Mouse (Mus musculus): Measurements from ENCODE around the gene Sstr5.

Gene Sstr5

DNA sequence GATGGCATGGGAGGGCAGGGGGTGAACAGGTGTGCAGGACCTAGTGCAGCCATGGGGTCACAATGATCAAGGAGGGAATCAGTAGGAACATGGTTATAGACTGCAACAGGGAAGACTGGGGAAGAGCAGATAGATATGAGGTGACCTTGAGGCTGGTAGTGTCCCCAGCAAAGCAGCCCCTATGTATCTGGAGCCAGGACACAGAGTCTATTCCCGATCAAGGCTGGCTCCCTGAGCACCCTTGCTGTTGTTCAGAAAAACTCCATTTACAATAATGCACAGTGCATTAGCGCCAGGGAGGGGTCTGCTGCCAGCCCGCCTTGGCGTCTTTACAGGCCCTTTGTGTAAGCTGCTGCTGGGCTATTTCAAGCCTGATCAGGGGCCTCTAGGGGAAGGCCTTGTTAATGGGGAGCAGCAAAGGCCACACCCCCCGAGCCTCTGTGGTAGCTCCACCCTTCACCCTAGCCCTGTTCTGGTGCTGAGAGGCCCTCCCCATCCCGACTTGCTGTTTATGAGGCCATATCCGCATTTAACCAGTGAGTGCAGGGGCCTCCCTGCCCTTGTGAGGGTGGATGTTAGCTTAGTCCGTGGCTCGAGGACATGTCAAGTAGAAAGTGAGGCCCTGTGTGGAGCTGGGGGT is 34.7 kb downstream of the Sstr5 start:
- no peaks in the 10 kb centered on the region for H3K27me3 ChIP-seq (ENCODE audit: control insufficient read depth, insufficient read depth, low read length, poor library complexity, severe bottlenecking)
- DNase-seq (ENCODE audit: low read depth, low spot score) = no peak
- H3K36me3 ChIP-seq (ENCODE audit: control insufficient read depth, insufficient read depth, low read length, poor library complexity, severe bottlenecking) = no peaks in the 10 kb centered on the region

DNA sequence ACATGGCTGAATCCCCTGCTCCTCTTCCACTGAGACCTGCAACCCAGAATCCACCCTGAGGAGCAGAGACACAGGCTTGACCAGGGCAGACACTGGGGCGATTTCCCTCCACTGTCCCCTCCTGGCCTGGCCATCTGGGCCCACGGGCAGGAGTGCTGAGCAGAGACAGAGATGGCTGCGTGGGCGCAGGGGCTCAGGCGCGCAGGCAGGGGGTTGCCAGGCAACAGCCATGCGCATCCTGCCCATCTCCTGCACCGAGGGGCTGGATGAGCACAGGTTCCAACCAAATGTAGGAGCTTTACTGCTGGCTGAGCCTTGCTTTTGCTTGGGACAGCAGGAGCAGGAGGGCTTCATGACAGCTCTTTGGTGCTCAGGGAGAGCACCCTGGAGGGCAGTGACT is 40.5 kb downstream of the Sstr5 start:
- Histone ChIP-seq H3K36me3 (ENCODE audit: control insufficient read depth, insufficient read depth, low read length, poor library complexity, severe bottlenecking) (no peaks in the 10 kb centered on the region), H3K27me3 (ENCODE audit: control insufficient read depth, insufficient read depth, low read length, poor library complexity, severe bottlenecking) (no peaks in the 10 kb centered on the region)
- no peak for DNase-seq (ENCODE audit: low read depth, low spot score)

DNA sequence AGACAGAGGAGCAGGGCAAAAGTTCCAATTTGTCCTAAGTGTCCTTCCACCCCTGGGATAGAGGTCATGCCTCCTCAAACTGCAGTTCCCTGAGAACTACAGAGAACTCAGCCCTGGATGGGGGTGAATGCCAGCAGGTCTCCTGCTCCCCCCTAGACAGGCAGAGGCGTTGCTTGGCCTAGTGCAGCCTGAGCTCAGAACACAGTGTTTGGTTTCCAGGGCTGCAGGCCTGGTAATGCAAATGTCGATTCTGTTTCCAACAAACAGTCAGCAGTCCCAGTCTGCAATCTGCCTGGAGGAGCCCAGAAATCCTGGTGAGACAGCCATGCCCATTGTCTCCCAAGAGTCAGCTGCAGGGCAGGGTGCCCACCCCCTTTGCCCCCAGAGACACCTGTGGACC is 42.8 kb downstream of the Sstr5 start, which contains the start of gene Tekt4:
Gene Tekt4, plus strand, starts transcription at position 344 of the 400 bp plus-strand sequence.
- no peak for DNase-seq (ENCODE audit: low read depth, low spot score)
- no peaks in the 10 kb centered on the region for H3K27me3 ChIP-seq (ENCODE audit: control insufficient read depth, insufficient read depth, low read length, poor library complexity, severe bottlenecking)
- no peaks in the 10 kb centered on the region for H3K36me3 ChIP-seq (ENCODE audit: control insufficient read depth, insufficient read depth, low read length, poor library complexity, severe bottlenecking)

DNA sequence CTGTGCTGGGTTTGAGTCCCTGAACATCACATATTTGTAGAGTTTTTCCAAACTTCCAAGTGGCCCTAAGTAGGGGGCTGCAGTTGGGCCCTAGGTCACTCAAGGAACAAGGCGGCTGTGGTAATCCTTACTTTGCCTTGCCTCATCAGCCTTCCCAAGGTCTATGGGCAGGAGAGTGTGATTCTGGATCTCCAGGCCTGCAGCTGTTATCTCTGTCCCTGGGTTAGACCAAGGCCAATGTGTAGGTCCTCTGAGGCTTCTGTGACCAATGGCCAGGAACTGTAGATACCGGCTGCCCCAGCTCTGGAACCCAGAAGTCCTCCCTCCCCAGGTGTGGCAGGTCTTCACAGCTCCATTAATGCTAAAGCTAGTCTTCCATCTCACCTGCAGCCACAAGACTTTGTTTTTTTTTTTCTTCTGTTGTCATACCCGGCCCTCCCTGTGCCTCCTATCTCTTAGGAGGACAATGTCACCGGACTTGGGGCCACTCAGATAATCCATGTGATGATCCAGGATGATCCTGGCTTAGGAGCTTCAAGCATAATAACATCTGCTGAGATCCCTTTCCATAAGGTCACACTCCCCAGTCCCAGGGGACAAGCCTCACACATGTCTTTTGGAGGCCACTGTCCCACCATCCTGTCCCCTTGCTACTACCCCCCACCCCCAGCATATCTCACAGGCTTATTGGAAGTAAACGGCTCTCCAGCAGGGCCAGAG is 44.7 kb downstream of the Sstr5 start:
- Histone ChIP-seq H3K27me3 (ENCODE audit: control insufficient read depth, insufficient read depth, low read length, poor library complexity, severe bottlenecking) (no peaks in the 10 kb centered on the region), H3K36me3 (ENCODE audit: control insufficient read depth, insufficient read depth, low read length, poor library complexity, severe bottlenecking) (no peaks in the 10 kb centered on the region)
- DNase-seq (ENCODE audit: low read depth, low spot score) = no peak

DNA sequence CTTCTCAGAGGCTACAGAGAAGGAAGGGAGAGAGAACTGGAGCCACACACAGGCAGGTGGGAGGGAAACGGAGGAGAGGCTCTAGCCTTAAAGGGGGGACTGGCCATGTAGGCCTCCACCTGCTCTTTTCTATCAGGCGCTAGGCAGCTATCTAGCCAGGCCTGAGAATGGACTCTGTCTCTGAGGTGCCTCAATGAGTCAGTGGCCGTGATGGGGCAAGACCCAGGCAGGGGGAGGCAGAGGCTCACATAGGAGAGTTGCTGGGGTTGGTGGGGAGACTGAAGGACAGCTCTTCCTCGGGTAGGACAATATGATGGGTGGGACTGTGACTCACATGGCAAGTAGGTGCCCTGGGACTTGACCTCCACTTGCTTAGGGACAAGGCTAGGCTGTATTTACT is 46.8 kb downstream of the Sstr5 start:
- Histone ChIP-seq H3K36me3 (ENCODE audit: control insufficient read depth, insufficient read depth, low read length, poor library complexity, severe bottlenecking) (no peaks in the 10 kb centered on the region), H3K27me3 (ENCODE audit: control insufficient read depth, insufficient read depth, low read length, poor library complexity, severe bottlenecking) (no peaks in the 10 kb centered on the region)
- DNase-seq (ENCODE audit: low read depth, low spot score) = no peak

DNA sequence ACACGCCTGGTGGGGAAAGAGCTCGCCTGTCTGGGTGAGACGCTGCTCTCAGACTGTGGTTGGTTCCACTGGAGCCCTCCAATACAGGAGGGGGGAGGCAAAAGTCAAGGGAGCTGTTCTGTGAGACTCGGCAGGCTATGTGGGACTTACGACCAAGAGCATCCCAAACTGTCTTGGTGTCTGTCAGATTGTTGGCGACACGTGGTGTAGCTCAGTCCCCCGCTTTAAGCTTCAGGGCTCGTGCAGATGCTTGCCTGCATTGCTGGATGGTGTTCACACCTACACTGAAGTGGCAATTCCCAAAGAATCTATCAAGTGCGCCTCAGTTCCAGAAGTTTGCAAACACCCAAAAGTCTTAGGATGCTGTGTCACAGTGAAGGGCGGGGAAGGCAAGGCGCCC is 49.2 kb downstream of the Sstr5 start:
- no peaks in the 10 kb centered on the region for H3K36me3 ChIP-seq (ENCODE audit: control insufficient read depth, insufficient read depth, low read length, poor library complexity, severe bottlenecking)
- no peak for DNase-seq (ENCODE audit: low read depth, low spot score)
- H3K27me3 ChIP-seq (ENCODE audit: control insufficient read depth, insufficient read depth, low read length, poor library complexity, severe bottlenecking) = no peaks in the 10 kb centered on the region

DNA sequence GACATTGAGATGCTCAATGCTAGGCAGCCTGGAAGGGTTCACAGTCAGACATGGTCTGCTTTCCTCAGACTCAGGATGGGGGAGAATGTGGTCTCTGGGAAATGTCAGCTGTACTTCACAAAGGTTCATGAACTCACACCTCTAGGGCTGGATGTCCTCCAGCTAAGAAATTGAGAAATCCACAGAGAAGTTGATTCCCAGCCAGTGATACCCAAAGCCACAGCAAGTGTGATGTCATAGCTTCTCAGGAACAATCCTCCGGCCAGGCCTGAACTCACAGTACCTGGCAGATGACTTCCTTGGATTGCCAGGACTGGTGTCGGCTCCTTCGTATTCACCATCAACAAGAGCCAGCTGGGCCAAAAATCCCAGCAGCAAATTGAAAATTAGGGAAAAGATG is 51.2 kb downstream of the Sstr5 start:
- no peaks in the 10 kb centered on the region for H3K36me3 ChIP-seq (ENCODE audit: control insufficient read depth, insufficient read depth, low read length, poor library complexity, severe bottlenecking)
- H3K27me3 ChIP-seq (ENCODE audit: control insufficient read depth, insufficient read depth, low read length, poor library complexity, severe bottlenecking) = no peaks in the 10 kb centered on the region
- DNase-seq (ENCODE audit: low read depth, low spot score) = no peak

DNA sequence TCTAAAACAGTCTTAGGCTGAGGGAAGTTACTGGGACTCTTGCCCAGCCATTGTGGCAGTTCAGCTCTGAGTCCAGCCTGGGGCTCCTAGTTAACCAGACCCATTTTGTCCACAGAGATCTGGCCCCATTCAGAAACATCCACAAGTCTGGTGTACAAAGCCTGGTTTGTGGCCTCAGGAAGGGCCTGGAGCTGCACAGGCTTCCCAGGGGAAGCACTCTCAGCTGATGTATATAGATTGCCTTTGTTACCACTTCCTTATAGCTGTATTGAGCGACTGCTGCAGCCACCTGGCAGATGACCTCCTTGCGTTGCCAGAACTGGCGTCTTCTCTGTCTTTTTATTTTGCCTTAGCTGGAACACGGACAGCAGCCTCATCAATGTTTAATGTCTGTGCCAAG is 52.0 kb downstream of the Sstr5 start:
- no peak for DNase-seq (ENCODE audit: low read depth, low spot score)
- no peaks in the 10 kb centered on the region for H3K36me3 ChIP-seq (ENCODE audit: control insufficient read depth, insufficient read depth, low read length, poor library complexity, severe bottlenecking)
- no peaks in the 10 kb centered on the region for H3K27me3 ChIP-seq (ENCODE audit: control insufficient read depth, insufficient read depth, low read length, poor library complexity, severe bottlenecking)

DNA sequence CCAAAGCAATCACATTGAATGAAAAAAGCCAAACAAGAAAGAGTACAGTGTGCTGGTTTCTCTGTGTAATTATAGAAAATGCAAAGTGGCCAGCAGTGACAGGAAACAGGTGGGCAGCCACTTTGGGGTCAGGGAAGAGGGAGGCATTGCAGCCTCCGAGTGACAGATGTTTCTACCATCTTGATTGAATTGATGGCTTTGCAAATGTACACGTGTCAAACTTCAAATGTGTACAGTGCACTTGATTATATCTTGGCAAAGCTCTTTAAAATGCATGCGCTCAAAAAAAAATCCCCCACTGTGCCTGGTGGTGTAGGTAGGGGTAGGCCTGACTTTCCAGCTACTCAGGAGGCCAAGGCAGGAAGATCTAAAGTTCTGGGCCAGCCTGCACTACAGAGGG is 54.2 kb downstream of the Sstr5 start:
- Histone ChIP-seq H3K36me3 (ENCODE audit: control insufficient read depth, insufficient read depth, low read length, poor library complexity, severe bottlenecking) (no peaks in the 10 kb centered on the region), H3K27me3 (ENCODE audit: control insufficient read depth, insufficient read depth, low read length, poor library complexity, severe bottlenecking) (no peaks in the 10 kb centered on the region)
- peak; percentile 27 for DNase-seq (ENCODE audit: low read depth, low spot score)

DNA sequence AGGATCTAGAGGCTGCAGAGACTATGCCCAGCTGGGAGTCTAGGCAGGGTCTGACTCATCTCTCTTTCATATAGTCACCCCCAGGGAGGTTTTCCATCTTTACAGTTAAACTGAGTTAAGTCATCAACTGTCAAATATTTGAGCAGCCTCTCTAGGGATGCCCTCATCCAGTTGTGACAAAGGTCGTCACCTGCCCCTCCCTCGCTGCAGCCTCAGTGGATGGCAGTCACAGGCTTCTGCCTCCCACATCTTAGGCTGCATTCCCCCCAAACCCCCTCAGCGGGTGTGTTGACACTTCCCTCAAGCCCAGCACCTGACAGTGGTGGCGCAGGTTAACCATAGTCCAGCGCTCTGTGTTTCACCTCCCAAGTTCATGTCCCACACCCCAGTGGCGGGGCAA is 55.7 kb downstream of the Sstr5 start:
- no peak for DNase-seq (ENCODE audit: low read depth, low spot score)
- H3K27me3 ChIP-seq (ENCODE audit: control insufficient read depth, insufficient read depth, low read length, poor library complexity, severe bottlenecking) = no peaks in the 10 kb centered on the region
- H3K36me3 ChIP-seq (ENCODE audit: control insufficient read depth, insufficient read depth, low read length, poor library complexity, severe bottlenecking) = no peaks in the 10 kb centered on the region

Measured in splenic B cell, adult 2 months (primary cell).